Mouse (Mus musculus) embryonic fibroblast, embryonic 13.5 days (primary cell): ENCODE data around the gene Mob2.

Experiments
- CTCF ChIP-seq: IDR thresholded peaks from 2 replicates; pipeline ENCODE4 v1.5.1; 2011; ENCODE audit warnings: mild to moderate bottlenecking, control low read depth, low read length, moderate library complexity, borderline replicate concordance; ENCODE audit not compliant: insufficient read depth
- POLR2A ChIP-seq: IDR thresholded peaks from 2 replicates; pipeline ENCODE4 v1.6.1; 2011; ENCODE audit warnings: low read depth, mild to moderate bottlenecking, control low read depth, low read length, moderate library complexity

DNA sequence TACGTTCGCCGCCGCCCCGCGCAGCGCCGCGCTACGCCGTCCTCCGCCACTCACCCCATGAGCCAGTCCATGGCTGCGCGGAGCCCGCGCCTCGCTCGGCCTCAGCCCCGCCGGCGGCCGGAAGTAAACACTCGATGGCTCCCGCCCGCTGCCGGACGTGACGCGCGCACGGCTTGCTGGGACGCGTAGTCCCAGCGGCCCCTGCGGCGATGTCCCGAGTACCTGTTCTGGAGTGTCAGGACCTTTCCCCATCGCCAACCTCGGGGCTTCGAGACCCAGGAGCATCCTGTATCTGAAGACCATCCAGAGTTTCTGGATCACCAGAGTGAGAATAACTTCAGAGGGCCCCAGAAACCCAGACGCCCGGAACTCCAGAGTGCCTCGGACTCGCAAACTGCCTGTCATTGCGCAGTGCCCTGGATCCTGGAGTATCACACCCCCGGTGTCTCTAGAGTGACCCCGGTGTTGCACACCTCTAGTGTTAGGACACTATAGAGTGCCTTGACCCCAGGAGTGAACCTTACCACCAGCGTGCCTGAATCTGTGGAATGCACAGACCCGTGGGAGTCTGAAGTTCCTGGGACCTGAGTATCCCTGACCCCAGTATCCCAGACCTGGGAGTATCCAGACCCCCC is at the start of gene Mob2:
- no peak for TF ChIP-seq CTCF
- TF ChIP-seq POLR2A: peak; percentile 80
